Mouse (Mus musculus) thymus, postnatal 14 days (tissue): Measurements from ENCODE around the gene Sftpa1.

Experiments
- DNase-seq: peaks from one replicate; pipeline ENCODE4 v3.0.0; 2021

Gene Sftpa1

DNA sequence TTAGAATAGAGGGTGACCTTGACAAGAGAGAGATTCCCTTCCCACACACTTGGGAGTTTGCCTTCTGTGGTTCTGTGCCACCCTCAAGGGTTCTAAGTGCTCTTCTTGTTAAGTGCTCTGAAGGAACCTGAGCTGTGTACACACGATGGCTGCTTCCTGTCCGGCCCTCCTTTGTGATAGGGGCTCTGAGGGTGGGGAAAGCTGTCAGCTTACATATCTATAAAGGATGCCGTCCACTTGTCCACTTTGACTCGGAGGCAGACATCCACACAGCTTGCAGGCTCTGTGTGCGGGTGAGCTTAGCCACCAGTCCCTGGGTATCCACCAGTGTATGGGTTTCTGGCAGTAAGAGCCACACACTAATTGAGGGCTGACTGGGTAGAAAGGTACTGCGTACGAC lies at the start of gene Sftpa1:
Gene Sftpa1 (plus strand): TSS at position 243 of the 400 bp plus-strand sequence.
- DNase-seq: no peak

DNA sequence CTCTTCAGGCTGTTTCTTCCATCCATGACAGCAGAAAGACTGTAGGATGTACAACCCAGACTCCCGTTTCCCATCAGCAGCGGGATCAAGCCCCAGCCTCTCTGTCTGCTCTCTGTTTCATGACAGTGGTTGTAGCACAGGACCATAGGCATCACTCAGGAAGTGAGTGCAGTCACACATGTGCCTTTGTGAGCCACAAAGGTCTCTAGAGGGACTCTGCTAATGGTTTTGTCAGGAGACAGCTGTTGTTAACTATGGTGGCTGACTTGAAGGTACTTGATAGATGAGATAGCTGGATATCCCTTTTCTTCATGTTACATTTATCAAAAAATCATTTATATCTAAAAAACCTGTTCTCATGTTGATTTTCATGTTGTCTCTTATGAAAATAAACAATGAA lies 49.2 kb upstream of the Sftpa1 start:
- DNase-seq: no peak

DNA sequence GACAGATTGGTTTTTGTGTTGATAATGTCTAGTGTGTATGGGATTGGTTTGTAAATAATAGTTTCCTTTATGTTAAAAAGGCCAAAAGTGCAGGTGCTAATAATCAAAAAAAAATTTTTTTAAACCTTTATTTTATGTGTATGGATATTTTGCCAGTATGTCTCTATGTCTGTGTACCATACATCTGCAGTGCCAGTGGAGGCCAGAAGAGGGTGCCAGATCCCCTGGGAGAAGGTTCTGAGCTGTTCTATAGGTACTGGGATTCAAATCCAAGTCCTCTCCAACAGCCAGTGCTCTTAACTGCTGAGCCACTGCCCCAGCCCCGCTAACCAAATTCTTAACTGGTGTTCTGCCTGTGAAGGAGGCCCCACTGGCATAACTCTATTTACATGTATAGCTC lies 44.1 kb upstream of the Sftpa1 start:
- DNase-seq: peak; percentile 30

DNA sequence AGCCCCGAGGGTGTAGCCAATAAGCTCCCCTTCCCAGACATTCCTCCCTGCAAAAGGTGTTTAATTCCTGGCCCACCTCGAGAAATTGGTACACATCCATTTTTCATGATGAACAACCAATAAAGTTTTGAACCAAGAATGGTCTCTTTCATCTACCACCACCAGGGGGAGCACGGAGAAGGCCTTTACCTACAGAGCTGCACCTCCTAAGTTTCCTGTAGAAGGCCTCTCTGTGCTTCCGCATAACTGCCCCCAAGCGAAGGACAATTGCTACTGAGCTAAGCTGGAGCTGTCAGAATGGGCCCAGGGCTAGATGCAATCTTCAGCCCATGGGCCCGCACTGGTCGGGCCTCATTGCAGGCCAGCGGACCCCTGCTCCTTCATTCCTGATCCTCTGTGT lies 40.8 kb upstream of the Sftpa1 start:
- peak; percentile 32 for DNase-seq

DNA sequence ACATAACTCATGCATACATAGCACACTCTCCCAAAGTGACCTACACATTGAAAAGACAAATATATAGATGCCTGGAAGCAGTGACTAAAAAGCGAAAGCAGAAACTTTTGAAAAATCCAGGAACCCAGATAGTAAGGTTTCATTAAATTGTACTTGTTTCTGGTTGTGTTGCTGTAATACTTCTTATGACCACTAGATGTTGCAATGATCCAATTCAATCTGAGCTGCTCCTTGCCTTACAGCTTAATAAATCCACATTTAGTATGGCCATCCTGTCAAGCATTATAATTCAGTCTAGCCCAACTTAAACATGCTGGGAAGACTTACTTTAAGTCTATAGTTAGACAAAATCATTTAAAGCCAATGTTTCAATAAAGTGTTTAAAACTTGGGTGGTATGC lies 37.5 kb upstream of the Sftpa1 start:
- no peak for DNase-seq

DNA sequence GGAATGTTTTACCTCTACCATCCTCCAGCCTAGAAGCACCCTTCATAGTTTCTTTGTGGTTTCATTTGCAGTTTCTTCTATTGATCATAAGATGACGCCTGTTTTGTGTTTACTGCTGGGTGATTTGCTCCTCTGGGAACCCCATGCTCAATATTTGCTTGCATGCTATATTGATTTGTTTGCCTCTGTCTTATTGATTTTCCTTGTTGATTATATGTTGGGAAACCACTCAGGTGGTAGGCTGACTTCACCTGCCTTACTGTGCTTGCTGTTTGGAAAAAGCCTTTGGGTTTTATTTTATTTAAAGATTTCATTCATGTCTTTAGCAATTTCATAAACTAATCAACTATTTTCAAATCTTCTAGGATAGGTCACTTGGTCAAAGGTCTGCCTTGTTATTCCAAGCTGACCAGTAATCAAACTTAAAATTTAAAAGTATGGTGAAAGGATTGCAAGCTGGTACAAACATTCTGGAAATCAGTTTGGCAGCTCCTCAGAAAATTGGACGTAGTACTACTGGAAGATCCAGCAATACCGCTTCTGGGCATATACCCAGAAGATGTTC lies 35.2 kb upstream of the Sftpa1 start:
- no peak for DNase-seq

DNA sequence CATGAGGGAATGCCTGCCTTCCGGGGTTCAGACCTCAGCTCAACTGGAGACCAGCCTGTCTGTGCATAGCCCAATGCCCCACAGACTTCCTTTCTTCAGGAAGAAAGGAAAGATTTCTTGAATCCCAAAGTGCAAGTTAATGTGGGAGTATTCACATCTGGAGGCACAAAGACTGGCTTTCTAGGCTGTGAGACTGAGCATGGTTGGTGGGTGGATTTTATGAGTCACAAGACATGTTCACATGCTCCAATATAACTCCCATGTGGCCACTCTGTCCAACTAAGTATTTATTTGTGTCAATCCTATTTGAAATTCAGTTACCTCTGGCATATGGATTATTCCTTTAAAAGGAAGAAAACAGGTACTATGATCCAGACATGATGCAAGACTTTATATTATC lies 32.9 kb upstream of the Sftpa1 start:
- no peak for DNase-seq

DNA sequence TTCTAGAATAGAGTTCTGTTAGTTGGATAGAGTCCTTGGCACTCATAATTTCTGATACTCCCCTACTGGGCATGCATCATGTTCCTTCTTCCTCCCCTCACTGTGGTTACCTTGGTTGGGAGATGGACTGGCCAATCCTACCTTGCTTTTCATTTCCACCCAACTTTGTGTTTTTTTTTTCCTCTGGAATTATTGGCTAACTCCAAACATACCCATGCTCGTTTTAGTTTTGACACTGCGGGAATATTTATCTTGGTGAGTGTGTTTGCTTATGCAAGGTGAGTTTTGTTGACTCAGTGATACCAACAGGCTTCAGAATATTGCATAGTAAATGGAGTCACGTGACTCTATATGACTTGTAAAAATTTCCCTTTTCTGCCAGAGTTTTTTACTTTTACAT lies 30.9 kb upstream of the Sftpa1 start:
- DNase-seq: no peak

DNA sequence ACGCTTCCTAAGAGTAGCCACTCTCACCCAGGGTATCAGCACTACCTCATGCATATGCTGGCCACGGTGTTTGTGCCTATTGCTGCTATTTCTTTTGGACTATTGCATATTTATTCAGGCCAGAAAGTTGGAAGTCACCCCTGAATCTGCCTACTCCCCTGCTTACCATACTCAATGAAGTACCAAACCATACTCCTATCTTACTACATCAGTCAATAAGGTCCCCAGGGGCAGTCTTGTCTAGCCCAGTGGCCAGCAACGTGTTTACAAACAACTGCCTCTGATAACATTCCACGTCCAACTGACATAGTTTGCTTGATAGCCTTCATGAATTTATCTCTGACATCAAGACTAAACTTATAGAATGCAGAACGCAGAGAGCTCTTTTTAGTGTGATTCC lies 30.3 kb upstream of the Sftpa1 start:
- no peak for DNase-seq

DNA sequence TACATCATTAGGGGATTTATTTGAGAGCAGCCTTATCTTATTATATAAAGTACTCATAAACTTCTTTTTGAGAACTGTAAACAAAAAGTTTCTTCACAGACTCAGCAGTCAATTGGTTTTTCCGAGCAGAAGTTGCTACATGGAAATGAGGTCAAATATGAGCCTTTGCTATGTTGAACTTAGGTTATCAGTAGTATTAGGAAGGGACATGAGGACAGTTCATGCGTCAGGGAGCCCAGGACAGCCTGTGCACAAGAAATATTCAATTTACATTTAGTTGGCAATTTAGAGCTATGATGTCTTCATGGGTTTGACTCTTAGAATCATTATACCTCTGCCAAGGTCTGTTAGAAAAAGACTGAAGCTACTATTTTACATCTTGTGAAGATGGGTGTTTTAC lies 29.3 kb upstream of the Sftpa1 start:
- DNase-seq: no peak

DNA sequence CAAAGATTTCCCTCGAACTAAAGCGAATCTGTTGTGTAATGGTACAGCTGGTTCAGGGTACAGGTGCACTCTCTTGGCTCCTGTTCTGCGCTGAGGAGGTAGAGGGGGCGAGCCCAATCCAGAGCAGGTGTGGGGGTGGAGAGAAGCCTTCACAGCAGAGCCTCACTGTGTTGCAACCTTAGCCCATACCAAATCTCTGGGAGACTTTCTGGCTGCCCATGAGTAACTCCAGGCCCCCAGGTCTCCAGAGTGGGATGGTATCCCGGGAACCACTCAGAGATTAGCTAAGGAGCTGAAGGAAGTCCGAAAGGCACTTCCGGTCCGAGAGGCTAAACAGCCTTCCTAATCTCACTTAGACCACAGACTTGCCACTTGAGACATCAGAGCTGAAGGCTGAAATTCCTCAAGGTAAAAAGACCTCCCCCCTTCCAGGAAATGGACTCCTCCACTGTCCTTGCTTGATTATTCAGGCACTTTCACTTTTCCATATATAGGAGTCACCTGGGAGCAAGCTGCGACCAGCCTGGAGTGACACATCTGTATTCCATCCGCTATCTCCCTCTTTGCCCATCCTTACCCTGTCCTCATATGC lies 26.6 kb upstream of the Sftpa1 start, which contains the start of gene Mat1a:
Gene Mat1a (plus strand): TSS at position 183 of the 592 bp plus-strand sequence.
- no peak for DNase-seq

DNA sequence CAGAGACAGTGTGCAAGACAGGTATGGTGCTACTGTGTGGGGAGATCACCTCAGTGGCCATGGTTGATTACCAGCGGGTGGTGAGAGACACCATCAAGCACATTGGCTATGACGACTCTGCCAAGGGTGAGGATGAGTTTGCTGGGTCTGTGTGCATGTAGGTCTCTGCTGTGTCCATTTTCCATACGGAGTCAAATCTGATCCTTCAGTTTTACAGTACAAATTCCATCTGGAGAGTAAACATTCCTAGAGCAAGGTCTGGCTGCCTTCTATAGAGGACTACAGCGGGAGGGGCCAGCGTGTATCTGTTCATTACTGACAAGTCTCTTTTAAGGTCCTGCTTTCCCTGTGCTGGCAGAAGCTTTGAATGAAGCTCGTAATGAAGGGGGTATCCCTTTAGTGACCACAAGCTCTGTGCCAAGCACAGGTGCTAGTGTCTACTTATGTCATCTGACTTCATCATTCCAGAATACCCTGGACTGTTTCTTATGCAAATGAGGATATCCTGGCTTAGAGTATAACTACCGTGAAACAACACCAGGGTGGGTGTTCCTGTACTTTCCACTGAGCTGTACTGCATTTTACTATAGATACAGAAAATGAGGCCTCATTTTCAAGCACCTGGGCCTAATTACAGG lies 20.4 kb upstream of the Sftpa1 start:
- DNase-seq: no peak

DNA sequence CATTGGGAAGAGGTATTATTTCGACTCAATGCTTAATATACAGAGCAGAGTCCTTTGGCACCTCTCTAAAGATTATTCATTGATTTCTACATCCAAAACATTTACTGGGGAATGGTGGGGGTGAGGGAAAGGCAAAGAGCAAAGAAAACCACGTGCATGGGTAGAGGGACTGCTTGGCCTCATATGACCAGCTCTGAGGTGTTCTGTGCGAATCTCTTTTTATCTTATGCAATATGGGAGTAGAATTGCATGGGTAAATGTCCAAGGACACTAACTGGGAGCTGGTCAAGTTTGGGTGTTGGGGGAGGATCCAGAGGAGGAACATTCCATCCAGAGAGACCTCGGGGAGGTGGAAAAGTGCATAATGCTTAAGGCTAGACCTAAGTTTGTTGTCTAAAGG lies 18.6 kb upstream of the Sftpa1 start:
- DNase-seq: no peak

DNA sequence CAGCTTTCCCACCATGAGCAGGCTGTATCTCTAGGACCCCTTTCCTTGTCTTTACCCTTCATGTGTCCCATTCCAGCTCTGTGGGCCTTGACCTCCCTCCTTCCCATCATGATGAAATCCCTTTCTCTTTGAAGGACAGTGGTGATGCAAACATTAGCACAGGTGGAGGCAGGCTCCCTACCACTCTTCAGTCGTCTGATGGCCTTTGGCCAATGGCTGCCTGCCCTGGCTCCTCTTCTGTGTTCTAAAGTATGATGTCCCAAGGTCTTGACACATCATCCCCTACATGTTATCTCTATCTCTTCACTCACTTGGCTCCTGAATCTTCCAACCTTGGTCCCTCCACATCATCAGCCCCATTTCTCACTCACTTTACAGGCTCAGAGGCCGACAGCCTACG lies 15.3 kb upstream of the Sftpa1 start:
- DNase-seq: no peak

DNA sequence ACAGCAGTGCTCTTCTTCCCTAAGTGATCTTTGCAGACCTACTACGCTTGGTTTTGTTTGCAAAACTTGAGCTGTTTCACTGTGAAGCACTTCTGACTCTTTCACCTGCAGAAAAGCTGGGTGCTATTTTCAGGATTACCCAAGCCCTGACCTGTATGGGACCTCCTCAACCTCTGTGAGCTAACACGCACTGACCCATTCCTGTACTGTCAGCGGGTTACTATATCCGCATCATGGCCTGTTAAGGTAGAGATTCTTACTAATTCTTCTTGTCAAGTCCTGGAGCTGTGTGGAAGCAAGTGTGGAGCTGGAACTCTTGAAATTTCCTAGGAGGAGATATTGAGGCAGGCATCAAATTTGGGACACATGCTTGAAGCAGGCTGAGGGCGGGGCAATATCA lies 6.9 kb upstream of the Sftpa1 start:
- no peak for DNase-seq

DNA sequence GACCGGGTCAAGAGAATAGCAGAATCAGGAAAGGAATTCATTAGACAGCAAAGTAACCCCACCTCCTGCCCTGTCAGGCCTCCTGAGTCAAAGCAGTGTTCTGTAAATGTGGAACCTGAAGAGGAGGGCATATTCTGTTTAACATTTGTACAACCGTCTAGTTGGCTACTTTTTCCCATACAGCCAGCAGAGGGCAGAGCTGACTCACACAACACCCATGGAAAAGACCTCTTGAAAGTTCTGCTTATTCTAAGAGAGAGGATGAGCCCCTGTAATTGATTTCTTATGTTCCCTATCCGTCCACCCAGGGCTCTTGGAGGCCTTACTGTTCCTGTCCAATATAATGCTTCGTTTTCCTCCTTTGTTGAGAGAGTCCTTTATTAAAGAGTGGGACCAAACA lies 3.6 kb upstream of the Sftpa1 start:
- DNase-seq: no peak

DNA sequence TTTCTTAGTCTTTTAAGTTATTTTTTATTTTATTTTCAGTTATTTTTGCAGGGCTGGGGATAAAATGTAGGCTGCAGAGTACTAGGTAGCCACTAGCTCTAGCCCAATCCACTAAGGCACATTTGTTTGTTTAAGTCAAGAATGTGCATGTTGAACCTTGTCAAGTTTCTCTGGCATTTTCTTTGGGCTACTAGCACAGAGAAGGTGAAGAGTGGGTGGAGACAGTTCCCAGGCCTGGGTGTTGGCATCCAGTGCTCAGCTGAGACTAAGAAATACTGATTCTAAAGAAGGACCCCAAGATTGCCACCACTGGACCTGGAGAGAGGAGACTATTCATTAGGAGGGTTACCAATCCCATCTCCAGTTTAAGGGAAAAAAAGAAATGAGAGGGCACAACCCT lies 5.4 kb downstream of the Sftpa1 start:
- no peak for DNase-seq

DNA sequence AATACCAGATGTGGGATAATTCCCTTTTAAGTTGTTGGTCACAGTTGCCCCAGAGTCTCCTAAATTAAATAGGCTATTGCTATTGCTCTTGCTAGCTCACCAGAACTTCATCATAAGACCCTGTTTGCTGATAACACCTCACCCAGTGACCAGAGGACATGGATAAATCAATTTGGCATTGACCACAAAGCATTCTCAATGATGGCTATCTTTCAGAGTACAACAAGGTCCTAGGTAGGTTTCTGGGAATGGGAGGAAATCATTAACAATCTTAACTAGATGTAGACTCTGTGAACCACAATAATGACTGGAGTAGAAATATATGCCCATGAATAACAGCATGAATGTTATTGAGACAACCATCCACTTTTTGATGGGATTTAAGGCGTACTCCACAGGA lies 9.1 kb downstream of the Sftpa1 start:
- no peak for DNase-seq

DNA sequence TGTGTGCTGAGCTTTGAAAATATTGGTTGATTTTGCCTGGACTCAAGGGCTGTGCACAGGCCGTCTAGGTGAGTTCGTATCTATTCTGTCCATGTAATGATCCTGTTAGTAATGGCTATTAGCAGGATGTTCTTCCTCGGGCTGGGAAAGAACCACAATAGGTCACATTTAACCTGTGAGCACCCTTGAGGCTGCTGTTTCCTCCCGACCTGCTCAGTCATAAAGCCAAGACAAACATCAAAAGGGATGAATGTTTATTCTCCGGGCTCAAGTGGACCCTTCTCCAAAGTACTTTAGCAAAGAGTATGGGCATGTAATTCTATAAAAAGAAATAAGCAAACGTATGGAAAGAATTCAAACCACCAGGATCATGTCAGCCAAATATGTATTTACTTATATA lies 14.5 kb downstream of the Sftpa1 start:
- no peak for DNase-seq

DNA sequence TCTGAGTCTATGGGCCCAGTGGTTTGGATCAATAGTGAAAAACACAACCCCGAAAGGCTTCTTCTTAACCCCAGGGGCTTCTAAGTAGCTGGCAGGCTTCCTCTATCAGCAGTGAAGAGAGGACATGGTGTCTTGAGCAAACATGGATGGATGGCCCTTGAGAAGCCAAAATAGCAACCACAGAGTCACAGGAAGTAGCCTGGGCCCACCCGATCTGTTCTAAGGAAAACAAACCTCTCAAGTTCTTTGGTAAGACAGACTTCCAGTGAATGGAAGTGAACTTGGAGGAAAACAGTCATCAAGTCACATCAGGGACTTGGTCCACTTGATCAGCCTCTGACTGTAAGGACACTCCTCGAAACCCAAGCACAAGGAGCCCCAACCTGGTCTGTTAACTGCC lies 15.3 kb downstream of the Sftpa1 start:
- no peak for DNase-seq

DNA sequence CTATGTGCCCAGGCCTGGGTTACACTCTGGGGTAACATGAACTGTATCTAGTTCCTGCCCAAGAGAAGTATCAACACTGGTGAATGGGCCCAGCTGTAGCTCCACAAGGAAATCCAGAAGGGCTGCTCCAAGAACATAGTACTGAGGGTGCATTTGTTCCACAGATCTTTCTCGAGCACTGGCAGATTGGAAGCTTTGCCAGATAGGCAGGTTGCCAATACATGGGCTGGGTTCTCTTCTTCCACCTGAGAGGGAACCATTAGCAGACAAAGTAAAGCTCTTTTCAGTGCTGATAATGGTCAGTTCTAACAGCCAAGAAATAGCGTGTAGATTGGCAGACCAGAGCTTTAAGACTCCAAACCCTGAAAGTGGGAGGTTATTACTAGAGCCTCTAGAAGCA lies 15.8 kb downstream of the Sftpa1 start:
- DNase-seq: no peak

DNA sequence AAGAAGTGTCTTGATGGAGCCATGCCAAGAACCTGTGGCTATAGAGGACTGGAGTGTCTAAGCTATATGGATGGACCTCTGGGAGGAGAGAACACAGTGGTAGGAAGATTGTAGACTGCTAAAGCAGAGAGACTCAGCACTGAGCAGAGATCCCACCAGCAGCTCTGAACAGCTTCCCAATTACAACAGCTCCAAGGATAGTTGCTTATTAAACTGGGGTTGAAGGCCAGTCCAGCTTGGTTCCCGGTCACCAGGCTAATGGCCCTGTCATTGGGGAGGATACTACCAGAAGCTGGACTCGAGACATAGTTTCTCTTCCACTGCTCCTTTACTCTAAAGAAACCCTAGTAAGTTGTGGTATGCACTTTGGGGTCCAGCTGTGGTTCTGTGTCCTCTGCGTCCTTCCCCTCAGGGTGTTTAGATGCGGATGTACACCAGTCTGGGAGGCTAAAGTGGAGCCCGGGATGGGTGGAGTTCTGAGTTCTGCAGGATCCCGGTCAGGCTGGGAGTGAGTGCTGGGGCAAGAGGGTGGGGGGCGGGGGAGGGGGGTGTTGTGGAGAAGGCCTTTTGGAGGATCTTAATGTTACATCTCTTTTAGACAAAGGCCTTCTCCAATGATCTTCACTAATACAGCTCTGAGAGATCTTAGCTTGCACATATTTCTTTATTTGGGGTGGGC lies 19.8 kb downstream of the Sftpa1 start, which contains the start of gene Mbl1:
Gene Mbl1 (plus strand): TSS at position 239 of the 679 bp plus-strand sequence.
- DNase-seq: no peak

DNA sequence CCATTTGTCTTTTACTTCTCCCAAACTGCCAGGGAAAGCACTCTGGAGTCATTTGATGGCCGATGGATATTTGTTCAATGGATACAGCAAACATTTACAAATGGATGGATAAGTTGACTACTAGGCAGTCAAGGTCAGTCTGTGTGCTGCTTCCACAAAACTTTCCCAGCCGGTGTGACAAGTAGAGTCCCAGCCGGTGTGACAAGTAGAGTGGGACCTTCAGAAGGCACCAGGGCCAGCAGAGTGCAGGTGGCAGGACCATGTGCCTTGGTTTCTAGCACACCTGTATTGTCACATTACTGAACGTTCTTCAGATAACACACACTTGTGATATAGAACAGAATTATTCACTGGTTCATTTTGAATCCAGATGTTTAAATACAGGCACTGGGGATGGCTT lies 28.5 kb downstream of the Sftpa1 start:
- no peak for DNase-seq

DNA sequence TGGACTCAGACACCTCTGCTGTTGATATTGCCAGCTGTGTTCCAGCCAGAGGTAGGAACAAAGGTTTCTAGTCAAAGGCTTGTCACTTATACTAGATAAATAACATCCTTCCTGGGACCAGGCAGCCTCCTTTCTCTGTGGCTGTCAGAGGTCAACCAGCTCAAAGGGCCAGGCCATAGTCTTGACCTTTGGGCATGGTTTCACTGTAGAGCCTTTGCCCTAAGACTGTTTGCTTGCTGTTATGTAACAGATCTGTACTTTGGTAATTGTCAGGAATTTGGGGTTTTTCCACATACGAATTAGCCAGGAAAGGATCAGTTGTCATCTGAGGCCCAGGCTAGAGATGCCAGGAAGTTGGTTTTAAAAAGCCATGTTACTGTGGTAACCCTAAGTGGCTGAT lies 29.2 kb downstream of the Sftpa1 start:
- DNase-seq: no peak
